Mouse (Mus musculus) large intestine, adult 2 months (tissue): ENCODE results near the gene Tbk1. TPM values are rescaled to one million over a fixed set of nuclear protein-coding genes. Genes with fewer than 3 reads are reported as not detected.
A peak's percentile ranks its signal among the peaks of the same experiment; 100 is the strongest.

ENCODE experiments used
- DNase-seq: peaks from one replicate; pipeline ENCODE4 v3.0.0-alpha.2; 2012; ENCODE audit warnings: low read depth, low spot score
- WGBS: fragments of 180-500 bp; shearing (Covaris S2); methylation state at CpG from one replicate; pipeline ENCODE4 v1.1.7; 2018; 5-methylcytosine and 5-hydroxymethylcytosine counted together
- polyA plus RNA-seq: library from polyadenylated mRNA; depleted of rRNA; stranded (reverse); fragments of >200 nt; gene quantifications from 2 replicates; pipeline ENCODE4 v1.2.3, GENCODE M21; 2012

The Tbk1 gene
- polyA plus RNA-seq, 1 experiment = 11.0 TPM

GRCm38 (mm10) chr10:121596580-121596979 is 10.0 kb upstream of the Tbk1 start:
- 67% methylated on average over 9 of the region's 9 CpGs for WGBS
- no peak for DNase-seq

DNA sequence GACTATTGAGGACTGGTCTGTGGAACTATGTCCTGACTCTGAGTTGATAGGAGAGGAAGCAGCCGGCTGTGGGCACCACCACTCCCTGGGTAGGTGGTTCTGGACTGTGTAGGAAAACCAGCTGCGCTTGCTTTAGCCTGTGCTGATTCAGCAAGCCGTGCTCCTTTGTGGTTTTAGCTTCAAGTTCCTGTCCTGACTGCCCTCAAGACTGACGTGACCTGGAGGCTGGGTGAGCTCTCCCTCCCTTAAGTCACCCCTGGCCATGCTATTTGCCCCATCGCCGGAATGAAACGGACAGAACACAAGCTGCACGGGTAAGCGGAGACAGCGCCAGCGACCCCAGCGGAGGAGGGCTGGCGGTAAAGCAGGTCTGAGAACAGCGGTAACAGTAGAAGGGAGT is 4.5 kb upstream of the Tbk1 start:
- no peak for DNase-seq
- WGBS = 91% methylated on average over 14 of the region's 14 CpGs

DNA sequence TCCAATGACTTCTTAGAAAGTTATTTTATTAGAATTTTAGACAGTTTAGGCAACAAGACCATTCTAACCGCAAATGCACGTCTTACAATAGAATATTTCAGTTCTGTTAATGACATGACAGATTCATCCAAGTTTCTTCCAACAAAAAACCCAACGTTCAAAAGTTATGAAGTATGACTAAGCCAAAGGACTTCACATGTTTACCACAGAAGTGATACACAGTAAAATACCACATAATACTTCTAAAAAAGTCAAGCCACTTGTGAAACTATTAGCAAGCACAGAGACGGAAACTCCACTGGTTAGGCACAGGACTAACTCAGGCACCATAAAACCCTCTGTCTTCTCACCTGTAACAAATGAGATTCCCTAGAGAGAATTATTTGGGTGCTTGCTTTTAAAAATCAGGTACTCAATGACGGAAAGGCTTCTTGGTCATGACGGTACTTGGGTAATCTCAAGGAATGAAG is 819 bp upstream of the Tbk1 start:
- DNase-seq = no peak
- 42% methylated on average over 6 of the region's 6 CpGs for WGBS

DNA sequence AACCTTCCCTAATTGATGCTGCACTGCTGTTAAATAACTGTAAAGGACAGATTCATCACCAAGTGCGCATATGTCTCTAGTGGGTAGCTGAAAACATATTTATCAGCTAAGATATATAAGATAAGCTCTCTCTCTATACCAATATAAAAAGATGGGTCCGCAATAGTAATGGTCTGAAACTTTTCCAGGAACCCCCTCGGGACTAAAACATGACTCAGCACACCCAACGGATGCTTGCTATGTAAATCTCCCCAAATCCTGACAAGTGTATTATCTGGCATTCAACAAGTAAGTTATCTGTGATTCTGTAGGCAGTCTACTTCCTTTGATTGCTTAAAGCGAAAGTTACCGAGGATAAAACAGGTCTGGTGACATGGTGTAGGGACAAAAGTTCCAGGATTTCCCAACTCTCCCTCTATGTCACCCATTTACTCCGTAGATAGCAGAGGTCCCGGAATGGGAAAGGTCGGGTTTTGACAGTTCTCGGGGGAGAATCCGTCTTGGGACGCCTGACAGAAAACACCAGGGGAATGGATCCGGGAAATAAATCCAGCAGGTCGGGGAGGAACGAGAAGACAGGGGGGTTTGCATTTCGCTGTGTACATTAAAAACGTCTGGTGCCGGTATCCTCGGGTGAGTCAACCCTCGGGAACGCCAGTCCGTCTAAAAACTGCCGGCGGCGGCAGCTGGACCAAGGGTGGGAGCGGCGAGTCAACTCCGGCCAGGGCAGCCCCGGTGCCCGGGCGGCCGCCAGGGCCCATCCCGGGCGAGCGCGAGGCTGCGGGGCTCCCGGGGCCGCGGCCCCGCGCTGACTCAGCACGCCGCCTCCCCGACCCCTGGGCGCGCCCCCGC is 570 bp downstream of the Tbk1 start:
- no peak for DNase-seq
- WGBS = 1% methylated on average over 35 of the region's 48 CpGs

DNA sequence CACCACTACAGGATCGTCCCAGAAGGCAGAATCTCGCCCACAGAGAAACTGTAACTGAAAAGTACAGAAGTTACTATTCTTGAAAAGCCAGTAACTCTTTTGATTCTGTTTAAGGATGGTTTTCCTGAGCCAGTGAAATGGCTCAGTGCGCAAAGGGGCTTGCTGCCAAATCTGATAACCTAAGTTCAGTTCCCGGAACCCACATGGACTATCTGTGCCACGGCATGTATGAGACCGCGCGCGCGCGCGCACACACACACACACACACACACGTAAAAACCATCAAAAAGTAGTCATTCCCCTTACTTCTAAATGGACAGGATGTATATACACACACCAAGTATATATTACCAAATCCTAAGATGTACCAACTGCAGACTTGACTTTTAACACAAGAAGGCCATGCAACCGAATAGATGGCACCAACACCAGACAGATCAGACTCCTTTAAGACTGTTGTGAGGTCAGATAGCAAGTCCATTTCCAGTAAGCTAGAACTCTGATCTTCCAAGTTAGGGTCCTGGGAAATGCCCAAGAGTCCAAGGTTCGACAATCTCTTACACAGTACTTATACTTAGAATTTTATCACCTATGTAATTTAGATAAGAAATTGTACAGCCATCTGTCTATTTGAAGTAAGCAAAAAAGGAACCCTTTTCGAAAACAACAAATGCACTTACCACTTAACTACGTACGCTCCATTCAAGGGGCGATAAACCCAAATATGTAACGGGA is 1.4 kb downstream of the Tbk1 start:
- 52% methylated on average over 20 of the region's 20 CpGs for WGBS
- no peak for DNase-seq

DNA sequence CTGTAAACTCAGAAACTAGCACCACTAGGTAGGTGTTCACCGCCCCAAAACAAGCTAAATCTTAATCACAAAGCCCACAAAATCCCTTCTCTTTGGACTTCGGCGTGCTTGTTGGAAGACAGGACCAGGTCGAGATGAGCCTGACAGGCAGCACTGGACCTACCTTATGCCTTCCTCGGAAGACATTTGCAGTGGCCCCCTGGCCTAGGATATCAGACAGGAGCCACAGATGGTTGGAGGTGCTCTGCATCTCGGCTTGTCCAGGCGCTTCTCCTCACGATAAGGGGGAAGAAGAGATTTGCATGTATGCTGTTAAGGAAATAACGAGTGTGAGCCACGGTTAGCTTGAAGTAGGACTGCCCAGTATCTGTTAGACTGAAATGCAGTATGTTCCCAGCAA is 2.6 kb downstream of the Tbk1 start:
- 95% methylated on average over 10 of the region's 10 CpGs for WGBS
- DNase-seq = no peak

- WGBS = 77% methylated on average over 12 of the region's 12 CpGs
- DNase-seq = no peak
Observed at GRCm38 (mm10) chr10:121583016-121583415, 3.6 kb downstream of the Tbk1 start.

- WGBS = 88% methylated on average over 8 of the region's 8 CpGs
Observed at GRCm38 (mm10) chr10:121582287-121582686, 4.3 kb downstream of the Tbk1 start.

DNA sequence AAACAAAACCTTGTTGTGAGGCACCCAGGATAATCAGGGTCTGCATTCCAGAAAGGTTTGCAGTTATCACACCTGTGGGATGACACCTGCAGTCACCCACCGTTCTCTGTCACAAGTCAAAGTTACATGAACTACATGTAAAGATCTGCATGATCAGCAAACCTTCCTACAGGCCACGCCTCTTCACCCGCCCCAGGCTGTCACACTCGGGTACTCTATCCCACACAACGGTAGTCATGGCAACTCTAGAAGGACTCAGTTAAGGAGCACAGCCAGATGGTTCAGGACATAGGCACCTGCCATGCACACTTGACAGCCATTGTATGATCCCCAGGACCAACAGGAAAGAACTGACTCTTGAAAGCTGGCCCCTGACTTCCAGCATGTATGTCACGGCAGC is 5.2 kb downstream of the Tbk1 start:
- WGBS = 67% methylated on average over 6 of the region's 6 CpGs
- DNase-seq = no peak

More at GRCm38 (mm10) chr10:121582287-121582686, 4.3 kb downstream of the Tbk1 start:
- no peak for DNase-seq

GRCm38 (mm10) chr10:121580381-121580780 is 6.2 kb downstream of the Tbk1 start:
- peak; percentile 60 for DNase-seq
- WGBS = 50% methylated on average over 5 of the region's 5 CpGs

- 73% methylated on average over 9 of the region's 9 CpGs for WGBS
- DNase-seq = no peak
Observed at GRCm38 (mm10) chr10:121576372-121576771, 10.2 kb downstream of the Tbk1 start.

GRCm38 (mm10) chr10:121571511-121572147 is 15.0 kb downstream of the Tbk1 start:
- 86% methylated on average over 22 of the region's 22 CpGs for WGBS
- no peak for DNase-seq

DNA sequence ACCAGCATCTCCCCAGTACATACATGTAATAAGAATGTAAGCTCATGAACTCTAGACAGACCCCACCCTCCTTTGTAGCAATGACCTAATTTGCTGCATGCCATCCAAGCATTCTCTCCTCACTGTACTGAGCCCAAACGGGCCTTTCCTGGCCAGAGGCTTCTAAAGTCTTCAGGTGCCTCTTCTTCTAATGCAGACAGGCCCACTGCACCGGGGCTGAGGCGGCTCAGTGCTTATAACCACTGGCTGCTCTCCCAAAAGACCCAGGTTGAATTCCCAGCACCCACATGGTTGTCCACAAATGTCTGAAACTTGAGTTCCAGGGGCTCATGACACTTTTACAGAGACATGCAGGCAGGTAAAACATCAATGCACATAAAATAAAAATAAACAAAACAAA is 15.6 kb downstream of the Tbk1 start:
- DNase-seq = no peak
- WGBS = 91% methylated on average over 3 of the region's 3 CpGs

DNA sequence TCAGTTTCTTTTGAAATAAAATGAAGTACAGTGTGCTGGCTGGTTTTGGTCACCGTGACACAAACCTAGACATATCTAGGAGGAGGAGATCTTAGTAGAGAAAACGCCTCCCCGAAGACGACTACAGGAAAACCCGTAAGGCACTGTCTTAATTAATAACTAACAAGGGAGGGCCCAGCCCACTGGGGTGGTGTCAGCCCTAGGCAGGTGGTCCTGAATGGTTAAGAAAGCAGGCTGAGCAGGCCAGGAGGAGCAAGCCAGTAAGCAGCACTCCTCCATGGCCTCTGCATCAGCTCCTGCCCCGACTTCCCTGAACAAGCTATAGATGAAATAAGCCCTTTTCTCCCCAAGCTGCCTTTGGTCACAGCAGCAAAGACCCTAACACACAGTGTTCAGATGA is 16.8 kb downstream of the Tbk1 start:
- WGBS = 80% methylated on average over 6 of the region's 6 CpGs
- DNase-seq = no peak

GRCm38 (mm10) chr10:121569001-121569589 is 17.5 kb downstream of the Tbk1 start:
- no peak for DNase-seq

DNA sequence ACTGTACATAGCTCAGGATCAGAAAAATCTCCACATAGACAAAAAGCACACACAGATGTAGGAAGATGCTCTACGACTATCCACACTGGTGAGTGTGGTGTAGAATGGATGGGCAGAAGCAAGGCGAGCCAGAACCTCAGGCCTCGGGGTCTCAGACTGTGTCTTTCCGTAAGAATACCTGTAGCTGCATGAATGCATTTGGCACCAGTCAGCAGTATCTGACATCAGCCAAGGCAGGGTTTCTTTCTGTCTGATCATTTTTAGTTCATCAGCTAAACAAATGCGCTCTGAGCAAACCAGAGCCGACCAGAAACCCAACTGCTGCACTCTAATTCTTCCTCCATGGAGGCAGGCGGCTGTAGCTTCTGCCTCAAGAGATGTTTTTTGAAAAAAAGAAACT is 18.1 kb downstream of the Tbk1 start:
- DNase-seq = no peak
- 91% methylated on average over 7 of the region's 7 CpGs for WGBS

More at GRCm38 (mm10) chr10:121569001-121569589, 17.5 kb downstream of the Tbk1 start:
- 68% methylated on average over 23 of the region's 23 CpGs for WGBS

GRCm38 (mm10) chr10:121568026-121568425 is 18.6 kb downstream of the Tbk1 start:
- WGBS = 95% methylated on average over 10 of the region's 10 CpGs
- DNase-seq = no peak

DNA sequence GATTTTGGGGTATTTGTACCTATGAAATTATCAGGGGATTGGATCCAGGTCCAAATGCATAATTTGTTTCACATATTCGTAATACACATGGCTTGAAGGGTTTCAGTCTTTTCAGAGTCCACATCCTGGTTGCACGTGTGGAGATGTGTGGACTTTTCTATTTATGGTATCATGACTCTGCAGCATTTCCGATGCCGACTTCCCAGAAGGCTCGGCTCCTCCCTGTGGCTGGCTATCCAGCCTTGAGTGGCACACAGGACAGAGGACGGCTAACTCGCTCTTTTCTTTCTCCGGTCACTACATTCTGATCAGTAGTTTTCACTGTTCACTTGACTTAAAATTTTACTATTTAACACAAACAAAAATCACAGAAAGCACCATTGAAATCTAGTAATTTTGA is 22.1 kb downstream of the Tbk1 start:
- WGBS = 85% methylated on average over 8 of the region's 8 CpGs
- no peak for DNase-seq

DNA sequence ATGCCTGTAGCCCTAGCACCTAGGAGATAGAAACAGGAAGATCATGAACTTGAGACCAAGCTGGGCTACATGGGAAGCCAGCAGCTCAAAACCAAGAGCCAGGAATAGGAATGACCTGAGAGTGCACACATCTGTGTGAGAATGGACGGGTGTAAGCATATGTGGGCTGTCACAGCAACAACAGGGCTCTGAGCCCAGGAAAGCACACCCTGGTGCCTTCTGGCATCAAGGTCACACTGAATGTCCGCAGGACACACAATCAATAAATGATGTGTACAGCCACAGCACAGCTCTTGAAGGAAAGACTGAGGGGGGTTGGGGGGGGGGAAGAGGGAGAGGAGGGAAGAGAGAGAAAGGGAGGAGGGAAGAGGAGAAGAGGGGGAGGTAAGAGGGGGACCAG is 28.4 kb downstream of the Tbk1 start:
- no peak for DNase-seq
- 77% methylated on average over 2 of the region's 2 CpGs for WGBS

- WGBS = 73% methylated on average over 6 of the region's 6 CpGs
- DNase-seq = no peak
Observed at GRCm38 (mm10) chr10:121556263-121556662, 30.3 kb downstream of the Tbk1 start.
